Mouse (Mus musculus) G1E (cell line): ENCODE measurements around the gene Kcnma1. TPM values are rescaled to one million over a fixed set of nuclear protein-coding genes. Genes with fewer than 3 reads are reported as not detected.

ENCODE experiments used
- ATAC-seq: 2 replicates; pipeline ENCODE4 v1.8.0; 2016; ENCODE audit warnings: mild to moderate bottlenecking; ENCODE audit not compliant: insufficient number of reproducible peaks, poor library complexity, low FRiP score, severe bottlenecking; ENCODE audit errors: extremely low read depth
- DNase-seq: peaks from one replicate; pipeline ENCODE4 v3.0.0; 2012; ENCODE audit warnings: low spot score
- H3K27me3 ChIP-seq: 2 replicates; pipeline ENCODE4 v1.6.1; 2012; ENCODE audit warnings: mild to moderate bottlenecking, low read length, inconsistent platforms; ENCODE audit not compliant: insufficient read depth
- H3K36me3 ChIP-seq: replicated peaks from 2 replicates; pipeline ENCODE3; 2012; ENCODE audit warnings: mild to moderate bottlenecking, inconsistent platforms
- H3K4me1 ChIP-seq: 2 replicates; pipeline ENCODE4 v1.6.1; 2012; ENCODE audit warnings: low read depth, low read length, inconsistent platforms, mixed read lengths; ENCODE audit not compliant: insufficient read depth
- H3K4me3 ChIP-seq: 2 replicates; pipeline ENCODE4 v1.5.1; 2012; ENCODE audit warnings: low read depth, mild to moderate bottlenecking, inconsistent platforms, low read length, moderate library complexity, mixed read lengths
- H3K9me3 ChIP-seq: replicated peaks from 2 replicates; pipeline ENCODE4 v1.6.1; 2012; ENCODE audit warnings: inconsistent platforms
- CTCF ChIP-seq: IDR thresholded peaks from 2 replicates; pipeline ENCODE4 v1.5.1; 2012; ENCODE audit warnings: low read depth, low read length, inconsistent platforms, mixed read lengths
- GATA1 ChIP-seq: IDR thresholded peaks from 2 replicates; pipeline ENCODE4 v1.6.1; 2012; ENCODE audit warnings: borderline replicate concordance, low read length, inconsistent platforms, mixed read lengths
- GATA2 ChIP-seq: IDR thresholded peaks from 2 replicates; pipeline ENCODE4 v1.6.1; 2012; ENCODE audit warnings: low read depth, low read length, inconsistent platforms, borderline replicate concordance
- POLR2AphosphoS5 ChIP-seq: IDR thresholded peaks from 2 replicates; pipeline ENCODE4 v1.6.1; 2012; ENCODE audit warnings: low read depth, low read length, inconsistent platforms; ENCODE audit not compliant: insufficient replicate concordance
- TAL1 ChIP-seq: conservative IDR thresholded peaks from 2 replicates; pipeline ENCODE4 v1.6.1; 2012; ENCODE audit warnings: low read depth, low read length, inconsistent platforms, mixed read lengths
- polyA plus RNA-seq: library from polyadenylated mRNA; stranded (reverse); fragments of >175 nt; gene quantifications from 2 replicates; pipeline ENCODE4 v1.2.3, GENCODE M21; 2012
- total RNA-seq, 2 experiments: library from RNA; stranded (forward) in 1 of 2; stranded (reverse) in 1 of 2; fragments of 200-1000 nt in 1 of 2; fragments of >200 nt in 1 of 2; fragmentation: Nextera tagmentation in 1 of 2; gene quantifications; 2 replicates each; pipeline ENCODE4 v1.2.3; 2014 to 2017

Kcnma1 gene
- total and polyA plus RNA-seq, 3 experiments: 0.27 TPM; not detected in 2

- ATAC-seq: no peak
- TF ChIP-seq GATA1 (no peak), POLR2AphosphoS5 (no peak), TAL1 (no peak), GATA2 (no peak), CTCF (no peak)
Measured at GRCm38 (mm10) chr14:23762471-23762870, 251.8 kb downstream of the Kcnma1 start.

GRCm38 (mm10) chr14:23759626-23760025 lies 254.7 kb downstream of the Kcnma1 start:
- Histone ChIP-seq H3K4me3 (no peak overlapping the region), H3K27me3 (no peaks in the 10 kb centered on the region), H3K4me1 (no peaks in the 10 kb centered on the region), H3K36me3 (no peaks in the 10 kb centered on the region), H3K9me3 (no peaks in the 10 kb centered on the region)
- ATAC-seq: no peak
- DNase-seq: no peak
- TF ChIP-seq GATA2 (no peak), POLR2AphosphoS5 (no peak), CTCF (no peak), TAL1 (no peak), GATA1 (no peak)

More at GRCm38 (mm10) chr14:23762471-23762870, 251.8 kb downstream of the Kcnma1 start:
- Histone ChIP-seq H3K36me3 (no peaks in the 10 kb centered on the region), H3K4me1 (no peaks in the 10 kb centered on the region), H3K4me3 (no peak overlapping the region), H3K27me3 (no peaks in the 10 kb centered on the region), H3K9me3 (no peaks in the 10 kb centered on the region)
- no peak for DNase-seq

- no peak for DNase-seq
- Histone ChIP-seq H3K4me3 (no peak overlapping the region), H3K4me1 (no peaks in the 10 kb centered on the region), H3K9me3 (no peaks in the 10 kb centered on the region), H3K36me3 (no peaks in the 10 kb centered on the region), H3K27me3 (no peaks in the 10 kb centered on the region)
- TF ChIP-seq GATA2: no peak
- no peak for TF ChIP-seq TAL1
- TF ChIP-seq GATA1: no peak
- no peak for TF ChIP-seq POLR2AphosphoS5
- ATAC-seq: no peak
Measured at GRCm38 (mm10) chr14:23758421-23758820, 255.9 kb downstream of the Kcnma1 start.

GRCm38 (mm10) chr14:23748011-23748410 lies 266.3 kb downstream of the Kcnma1 start:
- TF ChIP-seq TAL1 (no peak), GATA2 (no peak), GATA1 (no peak)
- H3K4me1 ChIP-seq: no peaks in the 10 kb centered on the region
- no peaks in the 10 kb centered on the region for H3K27me3 ChIP-seq
- no peak overlapping the region for H3K4me3 ChIP-seq
- ATAC-seq: no peak
- no peak for DNase-seq
- H3K9me3 ChIP-seq: 0 out of 2 replicates have a peak, but pooled peaks cover 2% of the 10 kb centered on the region
- no peaks in the 10 kb centered on the region for H3K36me3 ChIP-seq

- Histone ChIP-seq H3K9me3 (0 out of 2 replicates have a peak, but pooled peaks cover 2% of the 10 kb centered on the region), H3K4me1 (no peaks in the 10 kb centered on the region), H3K4me3 (no peak overlapping the region), H3K27me3 (no peaks in the 10 kb centered on the region), H3K36me3 (no peaks in the 10 kb centered on the region)
- no peak for TF ChIP-seq GATA1
- no peak for DNase-seq
- no peak for ATAC-seq
Measured at GRCm38 (mm10) chr14:23746976-23747375, 267.3 kb downstream of the Kcnma1 start.

GRCm38 (mm10) chr14:23741531-23741930 lies 272.8 kb downstream of the Kcnma1 start:
- no peaks in the 10 kb centered on the region for H3K9me3 ChIP-seq
- ATAC-seq (no peak), DNase-seq (no peak)
- no peak overlapping the region for H3K4me3 ChIP-seq
- no peaks in the 10 kb centered on the region for H3K4me1 ChIP-seq
- TF ChIP-seq GATA2 (no peak), TAL1 (no peak), CTCF (no peak), POLR2AphosphoS5 (no peak), GATA1 (no peak)
- H3K36me3 ChIP-seq: no peaks in the 10 kb centered on the region
- H3K27me3 ChIP-seq: no peaks in the 10 kb centered on the region

GRCm38 (mm10) chr14:23734200-23734599 lies 280.1 kb downstream of the Kcnma1 start:
- ATAC-seq (no peak), DNase-seq (no peak)
- no peaks in the 10 kb centered on the region for H3K9me3 ChIP-seq
- H3K4me3 ChIP-seq: no peak overlapping the region
- no peak for TF ChIP-seq POLR2AphosphoS5
- no peaks in the 10 kb centered on the region for H3K36me3 ChIP-seq
- H3K27me3 ChIP-seq: no peaks in the 10 kb centered on the region
- no peaks in the 10 kb centered on the region for H3K4me1 ChIP-seq
